Comparison of ENCODE assay signal across 14 mouse cellular contexts in the genomic region with DNA sequence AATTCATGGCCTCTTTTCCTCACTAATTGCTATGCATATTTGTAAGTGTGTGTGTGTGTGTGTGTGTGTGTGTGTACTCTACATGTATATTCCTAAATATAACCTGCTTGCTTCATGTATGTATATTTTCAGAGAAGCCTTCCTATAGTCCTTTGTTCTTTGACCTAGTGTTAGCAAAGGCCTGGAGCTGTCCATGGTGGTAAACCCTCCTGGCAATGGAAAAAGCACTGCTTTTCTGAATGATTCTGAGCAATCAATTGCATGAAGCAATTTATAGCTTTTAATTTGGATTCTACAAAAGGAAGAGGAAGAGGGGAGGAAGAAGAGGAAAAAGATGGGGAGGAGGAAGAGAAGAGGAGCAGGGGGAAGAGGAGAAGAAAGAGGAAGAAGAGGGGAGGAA.
"Had no signal": no experiment of that assay in that cellular context is flagged by ENCODE, and none has a peak within 500 bp of the region (broad histone marks: within the 10 kb centered on the region; RNA-seq: fewer than 3 reads in every experiment).

No protein-coding gene starts in this region.

- H3K4me1 ChIP-seq: limb, embryonic 13.5 days had no signal

- H3K9me3 ChIP-seq: limb, embryonic 13.5 days; liver, embryonic 13.5 days; megakaryocyte, embryonic 14.5 days; midbrain, embryonic 10.5 days; midbrain, embryonic 13.5 days; neural tube, embryonic 13.5 days had no signal

- H3K27ac ChIP-seq: limb, embryonic 13.5 days; liver, embryonic 13.5 days; midbrain, embryonic 10.5 days; midbrain, embryonic 13.5 days; neural tube, embryonic 13.5 days had no signal

- ATAC-seq: lung, postnatal 0 days; midbrain, embryonic 13.5 days; midbrain, embryonic 16.5 days had no signal

- DNase-seq: kidney, adult 9 months; kidney, postnatal 14 days; liver, embryonic 13.5 days; lung, adult 2 months; thymus, adult 18-20 months; thymus, postnatal 36 days had no signal

- H3K9ac ChIP-seq: limb, embryonic 13.5 days; liver, embryonic 13.5 days; midbrain, embryonic 13.5 days; neural tube, embryonic 13.5 days had no signal

- H3K36me3 ChIP-seq: limb, embryonic 13.5 days; liver, embryonic 13.5 days; midbrain, embryonic 10.5 days; midbrain, embryonic 13.5 days; neural tube, embryonic 13.5 days had no signal

- H3K4me2 ChIP-seq: limb, embryonic 13.5 days; liver, embryonic 13.5 days; midbrain, embryonic 13.5 days; neural tube, embryonic 13.5 days had no signal

- H3K4me3 ChIP-seq: limb, embryonic 13.5 days; liver, embryonic 13.5 days; megakaryocyte, embryonic 14.5 days; midbrain, embryonic 10.5 days; midbrain, embryonic 13.5 days; myocyte; neural tube, embryonic 13.5 days had no signal

- H3K27me3 ChIP-seq: limb, embryonic 13.5 days; liver, embryonic 13.5 days; midbrain, embryonic 13.5 days; neural tube, embryonic 13.5 days had no signal
